Mouse (Mus musculus) lung, adult 2 months (tissue): Measurements from ENCODE around the gene Slc48a1. TPM values are rescaled to one million over a fixed set of nuclear protein-coding genes. Genes with fewer than 3 reads are reported as not detected.

Experiments used
- DNase-seq: peaks from one replicate; pipeline ENCODE4 v3.0.0; 2022
- H3K4me1 ChIP-seq: fragments of 200-500 bp; 2 replicates; pipeline ENCODE4 v1.6.1; 2011; ENCODE audit warnings: low read length; ENCODE audit not compliant: control insufficient read depth, insufficient read depth
- H3K4me3 ChIP-seq: fragments of 200-500 bp; replicated peaks from 2 replicates; pipeline ENCODE3; 2011; ENCODE audit warnings: low read depth, mild to moderate bottlenecking, control low read depth, low read length; ENCODE audit errors: extremely low read depth
- CTCF ChIP-seq: fragments of 200-500 bp; IDR thresholded peaks from 2 replicates; pipeline ENCODE4 v1.5.1; 2011; ENCODE audit warnings: mild to moderate bottlenecking, low read length, control low read depth; ENCODE audit not compliant: insufficient read depth
- POLR2A ChIP-seq: fragments of 200-500 bp; IDR thresholded peaks from 2 replicates; pipeline ENCODE4 v1.6.1; 2011; ENCODE audit warnings: low read depth, mild to moderate bottlenecking, control low read depth, low read length, borderline replicate concordance; ENCODE audit errors: extremely low read depth
- WGBS: fragments of 180-500 bp; shearing (Covaris S2); methylation state at CpG from one replicate; pipeline ENCODE4 v1.1.7; 2018; 5-methylcytosine and 5-hydroxymethylcytosine counted together
- polyA plus RNA-seq: library from polyadenylated mRNA; depleted of rRNA; stranded (reverse); fragments of >200 nt; gene quantifications from 2 replicates; pipeline ENCODE4 v1.2.3, GENCODE M21; 2012

The Slc48a1 gene
- polyA plus RNA-seq, 1 experiment = 174 TPM

- Histone ChIP-seq H3K4me3 (no peak overlapping the region), H3K4me1 (peaks cover 56% of the 10 kb centered on the region)
- no peak for DNase-seq
- 57% methylated on average over 8 of the region's 8 CpGs for WGBS
- TF ChIP-seq CTCF (no peak), POLR2A (no peak)
These were observed 49.1 kb downstream of the Slc48a1 start for GRCm38 (mm10) chr15:97827401-97827800.

- Histone ChIP-seq H3K4me3 (peak overlapping the region; percentile 40), H3K4me1 (peaks cover 56% of the 10 kb centered on the region)
- 17% methylated on average over 6 of the region's 6 CpGs for WGBS
- no peak for DNase-seq
- TF ChIP-seq POLR2A = no peak
- TF ChIP-seq CTCF = no peak
These were observed 50.0 kb downstream of the Slc48a1 start for GRCm38 (mm10) chr15:97828221-97828842.

- TF ChIP-seq CTCF (0 out of 2 replicates have a peak, but pooled peaks have one; percentile 5), POLR2A (peak; percentile 76; the same call in 1 of the 2 replicates)
- peak; percentile 56 for DNase-seq
- peaks cover 50% of the 10 kb centered on the region for H3K4me1 ChIP-seq
- 18% methylated on average over 5 of the region's 5 CpGs for WGBS
- H3K4me3 ChIP-seq = peak overlapping the region; percentile 52
These were observed 50.6 kb downstream of the Slc48a1 start for GRCm38 (mm10) chr15:97828901-97829338.

GRCm38 (mm10) chr15:97829432-97829831 lies 51.1 kb downstream of the Slc48a1 start:
- peaks cover 45% of the 10 kb centered on the region for H3K4me1 ChIP-seq
- DNase-seq = no peak
- H3K4me3 ChIP-seq = peak overlapping the region; percentile 52
- TF ChIP-seq CTCF = no peak
- 22% methylated on average over 2 of the region's 2 CpGs for WGBS

- WGBS = 10% methylated on average over 12 of the region's 12 CpGs
- Histone ChIP-seq H3K4me1 (peaks cover 38% of the 10 kb centered on the region), H3K4me3 (peak overlapping the region; percentile 52)
- DNase-seq = no peak
- no peak for TF ChIP-seq CTCF
- TF ChIP-seq POLR2A = no peak
These were observed 52.0 kb downstream of the Slc48a1 start for GRCm38 (mm10) chr15:97830253-97830787.

- Histone ChIP-seq H3K4me1 (peaks cover 33% of the 10 kb centered on the region), H3K4me3 (peak overlapping the region; percentile 52)
- DNase-seq = peak; percentile 72
- no peak for TF ChIP-seq CTCF
- peak; percentile 35; the same call in 1 of the 2 replicates for TF ChIP-seq POLR2A
- WGBS = under 1% methylated on average over 38 of the region's 39 CpGs
These were observed 52.5 kb downstream of the Slc48a1 start for GRCm38 (mm10) chr15:97830788-97831241.

- Histone ChIP-seq H3K4me1 (peaks cover 33% of the 10 kb centered on the region), H3K4me3 (peak overlapping the region; percentile 52)
- DNase-seq = peak; percentile 77
- TF ChIP-seq CTCF = no peak
- peak; percentile 62; the same call in 1 of the 2 replicates for TF ChIP-seq POLR2A
- under 1% methylated on average over 62 of the region's 84 CpGs for WGBS
These were observed 53.1 kb downstream of the Slc48a1 start for GRCm38 (mm10) chr15:97831242-97831986.

- TF ChIP-seq POLR2A (no peak; the same call in 1 of the 2 replicates), CTCF (no peak)
- H3K4me1 ChIP-seq = peaks cover 32% of the 10 kb centered on the region
- no peak for DNase-seq
- WGBS = 13% methylated on average over 10 of the region's 10 CpGs
- peak overlapping the region; percentile 52 for H3K4me3 ChIP-seq
These were observed 53.8 kb downstream of the Slc48a1 start for GRCm38 (mm10) chr15:97831987-97832640.

GRCm38 (mm10) chr15:97832764-97833479 lies 54.6 kb downstream of the Slc48a1 start:
- H3K4me1 ChIP-seq = peaks cover 35% of the 10 kb centered on the region
- TF ChIP-seq POLR2A (no peak), CTCF (no peak)
- no peak for DNase-seq
- H3K4me3 ChIP-seq = no peak overlapping the region
- 60% methylated on average over 9 of the region's 9 CpGs for WGBS
